Mouse (Mus musculus): Measurements from ENCODE around the gene Vamp3. TPM values are rescaled to one million over a fixed set of nuclear protein-coding genes. Genes with fewer than 3 reads are reported as not detected.

The Vamp3 gene
- total RNA-seq (2021): 10 to 100 TPM; 48.0 to 49.0 TPM
- long read RNA-seq, experiment 1, transcript Vamp3-201 (5 exons, 2,120 nt): major isoform, 103 of 113 reads
- long read RNA-seq, experiment 1, partial matches to known transcripts: 1 of 113 reads
- long read RNA-seq, experiment 1, other reads (novel, unspliced or antisense): 9 of 113 reads
- long read RNA-seq, experiment 2, transcript Vamp3-201 (5 exons, 2,120 nt): major isoform, 72 of 77 reads
- long read RNA-seq, experiment 2, partial matches to known transcripts: 0 of 77 reads
- long read RNA-seq, experiment 2, other reads (novel, unspliced or antisense): 5 of 77 reads

DNA sequence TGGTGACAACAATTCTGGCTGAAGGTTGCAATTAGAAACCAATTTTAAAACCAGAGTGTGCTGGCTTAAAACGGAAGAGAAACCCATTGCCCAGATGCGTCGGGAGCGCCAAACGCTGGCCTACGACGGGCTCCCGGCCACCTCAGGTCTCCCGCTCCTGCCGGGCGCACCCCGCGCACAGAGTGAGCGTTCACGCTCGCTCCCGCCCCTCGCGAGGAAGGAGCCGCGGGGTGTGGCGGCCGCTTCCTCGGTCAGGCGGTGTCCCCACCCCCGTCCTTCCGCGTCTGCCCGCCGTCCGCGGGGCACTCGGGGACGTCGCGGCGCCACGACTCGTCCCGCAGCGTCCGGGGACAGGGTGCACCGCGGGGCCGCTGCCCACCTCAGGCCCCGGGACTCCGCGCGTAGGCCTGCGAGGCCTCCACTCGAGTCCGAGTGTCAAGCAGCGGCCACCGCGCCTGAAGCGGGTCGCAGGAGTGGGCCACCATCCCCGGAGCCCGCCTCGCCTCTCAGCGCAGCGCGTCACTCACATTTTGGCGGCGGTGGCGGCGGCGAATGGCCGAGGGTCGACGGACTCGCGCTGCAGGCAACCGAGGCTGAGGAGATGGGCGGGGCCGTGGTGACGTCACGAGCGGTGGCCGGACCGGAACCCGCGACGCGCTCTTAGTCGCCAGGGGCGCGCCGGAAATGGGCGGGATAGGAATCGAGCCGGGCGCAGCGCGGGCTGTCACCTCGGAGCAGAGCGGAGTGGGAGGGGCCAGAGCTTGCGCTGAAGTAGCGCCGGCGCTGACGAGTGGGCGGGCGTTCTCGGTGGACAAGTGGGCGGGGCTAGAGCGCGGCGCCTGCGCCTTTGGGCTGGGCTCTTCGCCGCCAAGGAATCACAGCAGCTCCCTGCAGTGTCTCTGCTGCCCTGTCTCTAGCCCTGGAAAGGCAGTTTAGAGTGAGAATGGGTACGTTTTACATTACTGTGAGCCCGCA is at the start of gene Vamp3:
Vamp3 (minus strand) TSS at position 617 of the 975 bp plus-strand sequence.
- DNase-seq (ENCODE audit: low spot score): peak; percentile 98

DNA sequence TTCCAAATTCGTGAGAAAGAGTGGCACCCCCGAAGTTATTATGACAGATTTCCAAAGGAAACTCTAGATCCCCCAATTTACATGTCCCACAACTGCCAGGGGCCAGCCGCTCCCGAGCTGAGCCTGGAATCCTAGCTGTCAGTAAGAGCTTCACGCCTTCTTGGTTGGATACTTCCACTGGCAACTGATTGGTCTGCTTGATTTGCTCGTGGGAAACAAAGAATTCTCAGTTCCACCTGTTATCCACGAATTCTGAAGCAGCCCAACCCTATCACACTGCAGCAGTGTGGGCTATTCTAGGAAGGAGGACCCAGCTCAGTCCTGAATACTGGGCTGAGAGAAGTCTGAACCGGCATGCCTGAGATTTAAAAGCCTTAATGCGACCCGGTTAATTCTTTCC is 48.7 kb upstream of the Vamp3 start:
- DNase-seq (ENCODE audit: low spot score): no peak

DNA sequence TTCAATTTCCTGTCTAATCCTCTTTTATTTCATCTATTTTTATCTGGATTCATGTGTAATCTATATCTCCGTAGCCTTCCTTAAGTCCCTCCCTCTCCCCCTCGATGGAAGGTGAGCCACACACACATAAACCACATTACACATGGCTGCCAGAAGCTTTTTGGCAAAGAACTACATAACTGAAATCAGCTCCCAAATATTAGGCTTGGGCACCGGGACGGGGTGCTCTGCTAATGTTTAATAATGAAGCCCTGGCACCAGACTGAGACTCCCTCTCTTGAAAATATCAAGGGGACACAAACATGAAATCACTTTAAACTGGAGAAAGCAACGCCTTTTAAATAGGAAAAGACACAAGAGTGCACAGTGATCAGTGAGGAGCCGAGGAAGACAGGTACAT is 48.1 kb upstream of the Vamp3 start:
- no peak for DNase-seq (ENCODE audit: low spot score)

DNA sequence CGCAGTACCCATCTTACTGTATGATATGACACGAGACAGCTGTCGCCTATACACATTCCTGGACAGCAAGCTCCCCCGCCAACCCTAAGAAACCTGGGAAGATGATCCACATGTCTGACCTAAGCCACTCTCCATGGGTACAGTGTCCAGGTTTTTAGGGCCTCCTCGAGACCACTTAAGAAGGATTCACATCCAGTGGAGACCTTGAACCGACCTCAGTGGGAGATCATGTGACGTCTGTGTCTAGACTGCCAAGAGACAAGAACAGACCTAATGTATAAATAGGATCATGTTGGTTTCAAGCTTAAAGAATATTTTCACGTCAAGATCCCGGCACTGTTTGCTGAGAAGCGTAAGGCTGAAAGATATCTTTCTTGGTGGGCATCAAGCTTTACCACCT is 46.4 kb upstream of the Vamp3 start:
- no peak for DNase-seq (ENCODE audit: low spot score)

DNA sequence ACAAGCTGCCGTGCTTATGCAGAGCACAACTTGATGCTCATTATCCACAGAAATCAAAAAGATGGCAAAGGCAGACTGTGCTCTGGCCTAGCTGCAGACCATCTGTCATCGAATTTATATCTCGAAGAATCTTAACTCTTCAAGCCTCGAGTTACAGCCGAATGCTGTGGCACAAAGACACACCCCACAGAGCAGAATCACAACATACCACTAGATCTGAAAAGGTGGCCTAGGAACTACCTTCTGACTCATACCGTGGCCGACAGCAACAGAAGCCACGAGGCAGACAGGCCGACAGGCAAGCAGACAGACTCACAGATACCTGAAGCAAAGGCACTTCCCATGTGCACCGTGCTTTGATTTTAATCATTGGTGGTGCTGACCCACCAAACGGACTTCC is 45.9 kb upstream of the Vamp3 start:
- DNase-seq (ENCODE audit: low spot score): no peak

DNA sequence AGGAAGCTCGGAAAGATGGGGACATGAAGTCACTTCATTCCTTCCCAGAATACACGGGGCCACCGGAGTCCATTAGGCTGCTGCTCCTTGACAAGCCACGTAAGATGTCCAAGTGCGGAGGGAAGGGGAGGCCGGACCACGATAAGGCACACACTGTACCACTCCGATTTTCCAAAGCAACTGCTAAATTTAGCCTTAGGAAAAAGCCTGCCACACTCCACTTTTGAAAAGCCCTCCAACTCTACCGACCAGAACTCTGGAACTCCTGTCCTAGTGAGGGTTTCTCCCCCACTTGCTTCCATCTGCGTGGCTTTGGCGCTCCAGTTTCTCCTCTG is 39.3 kb upstream of the Vamp3 start:
- peak; percentile 56 for DNase-seq (ENCODE audit: low spot score)

DNA sequence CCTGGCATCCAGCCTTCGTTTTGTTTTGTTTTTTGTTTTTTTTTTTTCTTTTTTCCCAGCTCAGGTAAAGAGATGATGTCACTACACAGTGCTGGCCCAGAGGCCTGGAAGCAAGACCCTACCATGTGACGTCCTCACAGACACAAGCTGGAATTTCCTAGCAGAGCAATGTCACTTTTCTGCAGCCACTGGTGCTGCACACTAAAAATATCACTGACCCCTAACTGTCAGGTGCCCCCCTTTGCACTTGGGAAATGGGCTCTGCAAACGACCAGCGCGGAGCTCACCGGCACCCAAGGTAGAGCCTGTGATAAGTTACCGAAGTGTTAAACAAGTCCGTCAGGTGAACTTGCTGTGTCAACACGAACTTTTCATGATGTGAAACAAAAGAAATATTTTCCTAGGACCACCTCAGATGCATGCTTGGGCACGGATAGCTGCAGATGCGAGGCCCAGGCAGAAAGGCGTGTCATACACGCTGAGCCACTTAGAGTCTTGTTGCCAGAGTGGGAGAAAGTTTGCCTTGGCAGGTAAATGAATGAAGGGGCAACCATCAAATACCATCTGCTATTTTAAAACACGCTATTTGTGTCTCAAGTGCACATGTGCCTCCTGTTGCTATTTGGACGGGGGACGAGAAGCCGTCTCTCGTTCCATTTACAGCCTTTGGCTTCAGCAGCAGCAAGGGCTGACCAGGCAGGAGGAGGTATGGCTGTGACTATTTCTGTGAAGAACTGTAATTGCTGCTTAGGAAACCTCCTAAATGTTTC is 38.8 kb upstream of the Vamp3 start:
- peak; percentile 66 for DNase-seq (ENCODE audit: low spot score)

DNA sequence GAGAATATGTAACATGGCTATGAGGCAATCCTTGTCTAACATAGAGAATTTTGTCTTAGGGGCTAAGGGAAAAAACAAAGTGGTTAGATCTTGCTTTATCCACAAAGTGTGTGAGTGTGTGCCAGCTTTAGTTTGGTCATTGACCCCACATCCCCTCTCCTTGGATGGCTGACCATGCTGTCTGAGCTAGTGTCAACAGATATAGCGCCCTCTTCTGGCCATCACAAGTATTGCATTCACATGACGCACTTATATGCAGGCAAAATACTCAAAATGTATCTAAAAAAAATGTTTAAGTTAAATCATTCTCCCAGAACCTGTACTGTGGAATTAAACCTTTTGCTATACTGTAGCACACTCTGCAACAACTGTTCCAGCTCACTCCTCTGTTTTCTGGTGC is 37.4 kb upstream of the Vamp3 start:
- DNase-seq (ENCODE audit: low spot score): peak; percentile 29

DNA sequence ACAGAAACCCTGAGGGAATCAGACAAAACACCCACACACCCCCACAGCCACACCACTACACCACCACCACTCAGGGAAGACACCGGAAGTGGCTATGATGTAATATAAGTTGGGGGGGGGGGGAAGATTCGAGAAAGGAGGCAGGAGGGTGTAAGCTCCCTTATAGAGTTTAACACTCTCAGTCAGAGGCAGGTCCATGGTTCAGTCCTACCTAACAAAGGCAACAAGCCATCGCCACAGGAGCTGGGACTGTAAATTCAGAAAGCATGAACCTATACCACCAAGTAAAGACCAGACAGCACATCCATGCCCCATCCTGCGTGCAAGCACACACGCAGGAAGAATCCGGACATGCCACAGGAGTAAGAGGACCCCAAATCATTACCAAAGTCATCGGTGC is 31.5 kb upstream of the Vamp3 start, which contains the start of gene Gm13090:
Gm13090 (plus strand) TSS at position 301 of the 400 bp plus-strand sequence.
- no peak for DNase-seq (ENCODE audit: low spot score)

DNA sequence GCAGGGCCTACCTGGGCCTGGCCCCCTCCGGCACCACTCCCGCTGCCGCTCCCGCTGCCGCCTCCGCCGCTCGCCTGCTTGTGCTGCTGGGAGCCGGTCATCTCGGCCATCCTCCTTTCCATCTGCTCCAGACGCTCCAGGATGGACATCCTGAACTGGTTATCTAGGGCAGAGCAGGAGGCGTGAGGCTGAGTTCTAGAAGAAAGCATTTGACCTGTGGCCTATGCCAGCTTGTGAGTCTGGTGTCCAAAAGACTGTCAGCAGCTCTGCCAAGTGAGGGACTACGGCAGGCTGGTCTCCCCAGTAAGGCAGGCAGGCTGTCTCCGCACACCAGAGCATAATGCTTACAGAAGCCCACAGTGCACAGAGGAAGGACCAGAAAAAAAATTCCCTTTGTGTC is 31.1 kb upstream of the Vamp3 start:
- DNase-seq (ENCODE audit: low spot score): no peak

DNA sequence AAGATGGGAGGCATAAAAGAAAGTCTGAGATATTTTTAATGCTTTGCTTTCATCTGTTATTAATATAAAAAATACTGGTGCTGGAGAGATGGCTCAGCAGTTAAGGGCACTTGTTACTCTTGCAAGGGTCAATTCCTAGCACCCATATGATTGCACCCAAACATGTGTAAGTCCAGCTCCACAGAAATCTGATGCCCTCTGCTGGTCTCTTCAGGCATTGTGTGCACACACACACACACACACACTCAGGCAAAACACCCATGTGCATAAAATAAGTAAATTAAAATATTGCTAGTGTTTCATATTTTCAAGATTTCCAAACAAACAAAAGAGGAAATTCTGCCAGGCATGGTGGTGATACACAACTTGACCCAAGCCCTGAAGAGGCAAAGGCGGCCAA is 29.6 kb upstream of the Vamp3 start:
- DNase-seq (ENCODE audit: low spot score): no peak

DNA sequence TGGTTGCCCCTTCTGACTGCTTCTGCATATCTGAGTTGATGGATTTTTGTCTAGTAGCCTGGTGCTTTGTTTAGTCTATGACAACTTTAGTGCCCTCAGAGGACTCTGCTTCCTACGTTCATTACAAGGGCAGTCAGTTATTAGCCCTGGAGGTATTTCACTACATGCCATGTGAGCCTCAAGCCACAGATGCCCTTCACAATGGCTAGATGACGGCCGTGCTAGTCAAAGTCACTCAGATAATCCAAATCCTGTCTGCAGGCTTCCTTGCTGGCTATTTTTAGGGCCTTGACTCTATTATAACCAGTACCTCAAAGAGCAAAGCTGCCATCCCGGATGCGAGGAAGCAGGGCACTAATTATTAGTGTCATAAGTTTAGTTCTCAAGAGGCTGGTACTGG is 25.3 kb upstream of the Vamp3 start:
- DNase-seq (ENCODE audit: low spot score): no peak

DNA sequence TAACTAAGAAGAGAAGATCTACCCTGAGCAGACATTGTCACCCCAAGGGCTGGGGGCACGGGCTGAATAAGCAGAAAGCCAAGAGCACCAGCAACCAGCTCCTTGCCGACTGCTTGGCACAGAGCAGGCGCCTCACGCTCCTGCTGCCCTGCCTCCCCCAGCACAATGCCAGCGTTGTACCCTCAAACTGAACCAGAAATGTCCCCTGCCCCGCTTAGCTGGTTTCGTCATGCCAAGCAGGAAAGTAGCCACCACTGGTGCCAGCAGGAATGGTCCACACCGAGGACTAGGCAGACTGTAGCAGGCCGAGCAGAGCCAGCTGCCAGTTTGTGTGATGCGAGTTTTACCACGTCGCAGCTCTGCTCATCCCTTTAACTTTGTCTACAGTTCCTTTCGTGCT is 24.2 kb upstream of the Vamp3 start:
- no peak for DNase-seq (ENCODE audit: low spot score)

DNA sequence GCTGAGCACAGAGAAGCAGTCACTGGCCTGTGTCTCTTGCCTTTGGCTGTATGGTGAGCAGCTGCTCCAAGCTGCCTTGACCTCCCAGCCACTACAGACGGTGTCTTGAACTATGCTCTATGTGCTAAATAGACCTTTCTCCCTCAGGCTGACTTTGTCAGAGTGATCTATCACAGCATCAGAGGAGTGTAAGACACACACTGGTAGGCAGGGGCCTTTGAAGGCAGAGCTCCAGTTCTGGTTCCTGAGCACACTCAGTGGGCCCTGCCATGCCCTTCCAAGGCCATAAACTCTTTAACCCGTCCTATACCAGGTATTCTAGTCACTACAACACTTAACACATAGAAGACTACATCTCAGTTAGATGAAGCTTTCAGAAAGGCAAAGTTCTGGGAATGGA is 23.6 kb upstream of the Vamp3 start:
- no peak for DNase-seq (ENCODE audit: low spot score)

DNA sequence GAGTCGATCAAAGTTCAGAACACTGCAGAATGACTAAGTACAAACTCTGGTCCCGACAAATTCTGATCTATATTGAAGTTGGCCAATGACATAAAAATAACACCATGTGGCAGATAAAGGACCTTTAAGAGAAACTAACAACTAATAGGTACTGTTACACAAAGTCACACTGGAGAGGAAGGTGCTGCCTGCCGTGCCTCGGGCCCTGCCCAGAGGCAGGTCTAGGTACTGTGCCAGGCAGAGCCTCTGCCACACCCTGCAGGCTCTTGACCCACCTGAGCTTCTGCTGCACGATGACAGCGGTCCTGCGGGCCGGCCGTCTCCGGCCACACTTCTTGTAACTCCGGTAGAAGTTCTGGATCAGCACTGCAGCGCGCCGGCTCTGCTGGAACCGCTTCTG is 17.1 kb upstream of the Vamp3 start:
- no peak for DNase-seq (ENCODE audit: low spot score)

DNA sequence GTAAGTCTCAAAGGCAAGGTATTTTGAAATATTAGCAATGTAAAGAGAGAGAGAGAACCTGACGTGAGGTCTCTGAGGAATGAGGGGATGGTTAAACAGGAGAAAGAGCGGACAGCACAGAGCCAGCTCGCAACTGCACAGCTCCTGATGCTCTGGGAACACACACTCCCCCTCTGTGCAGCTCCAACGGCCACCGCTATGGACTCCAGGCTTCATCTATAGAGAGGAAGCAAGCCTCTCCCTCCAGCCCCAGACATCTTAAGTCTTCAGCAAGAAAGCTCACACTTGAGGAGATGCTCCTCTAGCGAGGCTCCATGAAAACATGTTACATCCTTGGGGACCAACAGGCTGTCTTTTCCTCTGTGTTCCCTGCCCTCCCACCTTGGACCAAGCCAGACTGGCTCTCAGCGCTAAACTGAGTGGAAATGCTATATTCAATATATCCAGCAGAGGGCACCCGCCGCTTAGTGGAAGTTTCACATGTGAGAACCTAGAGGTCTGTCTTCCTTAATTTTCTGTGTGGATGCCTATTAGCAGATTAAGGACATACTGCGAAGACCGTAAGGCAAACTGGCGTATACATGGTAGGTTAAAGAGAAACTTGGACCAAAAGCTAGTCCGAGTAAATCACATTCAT is 15.5 kb upstream of the Vamp3 start:
- DNase-seq (ENCODE audit: low spot score): peak; percentile 79

DNA sequence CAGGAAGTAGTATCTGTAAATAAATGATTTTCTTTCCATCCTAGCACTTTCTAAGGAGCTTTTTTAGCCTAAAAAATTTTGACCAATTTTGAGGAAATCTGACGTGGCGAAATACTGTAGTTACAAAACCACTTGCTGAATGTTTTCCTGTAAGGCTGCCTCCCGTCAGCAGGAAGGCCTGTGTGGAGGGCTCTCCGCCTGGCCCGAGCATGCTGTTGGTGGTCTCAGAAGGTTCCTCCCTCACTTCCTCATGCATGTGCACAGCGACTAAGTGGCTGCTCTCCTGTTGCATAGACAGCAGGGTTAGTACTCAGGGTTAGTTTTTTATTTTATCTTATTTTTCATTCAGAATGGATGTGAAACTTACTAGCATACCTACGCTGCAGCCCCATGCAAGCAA is 13.2 kb upstream of the Vamp3 start:
- no peak for DNase-seq (ENCODE audit: low spot score)

DNA sequence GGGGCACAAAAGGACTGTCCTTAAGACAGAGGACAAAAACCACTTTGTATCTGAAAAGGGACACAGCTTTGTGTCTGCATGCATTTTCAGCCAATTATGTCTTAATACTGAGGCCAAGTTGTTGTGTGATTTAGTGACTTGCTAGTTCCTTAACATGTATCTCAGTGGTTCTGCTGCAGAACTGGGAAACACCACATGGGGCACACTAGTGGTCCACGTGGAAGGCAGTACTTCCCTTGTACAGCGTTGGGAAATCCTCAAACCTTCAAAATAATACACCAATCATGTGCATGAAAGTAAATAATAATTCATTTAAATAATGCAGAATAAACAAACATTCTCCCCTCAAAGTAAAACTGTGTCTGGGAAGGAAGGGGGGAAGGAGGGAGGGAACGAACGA is 11.0 kb upstream of the Vamp3 start:
- DNase-seq (ENCODE audit: low spot score): no peak

DNA sequence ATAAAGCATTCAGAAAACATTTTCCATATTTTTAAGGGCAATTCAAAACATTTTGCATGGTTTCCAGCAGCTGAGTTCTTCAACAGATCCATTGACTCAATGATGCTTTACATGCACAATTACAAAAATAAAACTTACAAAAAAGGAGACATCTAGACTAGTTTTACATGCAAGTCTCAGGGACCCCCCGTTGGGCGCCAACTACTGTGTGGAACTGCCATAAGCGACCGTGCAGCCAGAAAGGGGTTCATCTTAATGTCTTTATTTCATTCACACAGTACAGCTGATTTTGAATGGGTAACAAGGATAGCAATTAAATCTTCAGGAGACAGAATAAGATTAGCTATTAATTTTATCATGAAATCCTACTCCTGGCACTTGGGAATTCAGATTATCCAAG is 1.8 kb upstream of the Vamp3 start:
- no peak for DNase-seq (ENCODE audit: low spot score)

DNA sequence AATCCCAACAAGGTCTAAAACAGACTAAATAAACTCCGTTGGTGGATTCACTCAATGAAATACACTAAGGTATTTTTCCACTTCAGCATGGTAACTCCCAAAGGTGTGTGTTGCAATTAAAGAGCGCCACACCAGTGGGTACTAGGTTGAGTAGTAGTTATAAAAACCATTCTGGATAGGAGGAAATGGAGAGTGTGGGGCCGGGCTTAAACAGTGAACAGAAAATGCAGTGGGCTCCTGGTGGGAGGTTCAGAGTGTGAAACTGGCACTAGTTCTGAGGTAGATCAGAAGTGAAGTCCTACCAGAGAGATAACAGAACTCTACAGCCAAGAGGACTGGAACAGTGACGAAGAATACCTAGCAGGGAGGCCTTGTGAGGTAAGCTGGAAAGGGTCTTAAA is 871 bp upstream of the Vamp3 start:
- DNase-seq (ENCODE audit: low spot score): no peak

DNA sequence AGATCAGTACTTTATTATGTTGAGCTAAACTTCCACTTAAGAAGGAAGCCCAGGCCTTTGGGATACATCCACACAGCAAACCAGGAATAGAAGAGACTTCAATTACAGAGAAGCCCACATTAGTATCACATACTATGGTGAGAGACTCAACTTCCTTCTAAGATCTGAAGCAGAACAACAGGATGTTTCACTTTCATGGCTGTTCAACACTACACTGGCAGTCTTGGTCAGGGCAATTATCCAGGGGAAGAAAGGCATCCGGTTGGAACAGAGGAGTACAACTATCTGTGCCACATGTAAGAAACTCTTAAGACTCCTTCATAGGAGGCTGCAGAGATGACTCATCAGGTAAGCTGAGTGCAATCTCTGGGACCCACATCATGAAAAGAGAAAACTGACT is 6.6 kb downstream of the Vamp3 start:
- DNase-seq (ENCODE audit: low spot score): no peak

DNA sequence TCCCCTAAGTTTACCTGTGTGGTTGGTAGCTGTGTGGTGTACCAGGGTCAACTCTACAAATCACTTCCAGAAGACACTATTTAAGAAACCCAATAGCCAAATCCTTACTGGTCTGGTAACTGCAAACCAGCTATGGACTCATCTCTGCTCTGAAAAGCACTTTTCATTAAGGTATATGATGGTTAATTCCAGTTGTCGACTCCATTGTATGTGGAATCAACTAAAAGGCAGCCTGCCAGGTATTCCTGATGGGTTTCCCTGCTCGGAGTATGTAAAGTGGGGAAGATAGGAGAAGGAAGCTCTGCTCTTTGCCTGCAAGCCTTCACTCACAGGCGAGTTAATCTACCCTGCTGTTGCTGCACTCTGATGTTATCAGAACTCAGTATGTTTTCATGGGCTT is 11.2 kb downstream of the Vamp3 start:
- DNase-seq (ENCODE audit: low spot score): no peak
